Mouse (Mus musculus): ENCODE data around the gene Adgrg1.

Adgrg1 gene

DNA sequence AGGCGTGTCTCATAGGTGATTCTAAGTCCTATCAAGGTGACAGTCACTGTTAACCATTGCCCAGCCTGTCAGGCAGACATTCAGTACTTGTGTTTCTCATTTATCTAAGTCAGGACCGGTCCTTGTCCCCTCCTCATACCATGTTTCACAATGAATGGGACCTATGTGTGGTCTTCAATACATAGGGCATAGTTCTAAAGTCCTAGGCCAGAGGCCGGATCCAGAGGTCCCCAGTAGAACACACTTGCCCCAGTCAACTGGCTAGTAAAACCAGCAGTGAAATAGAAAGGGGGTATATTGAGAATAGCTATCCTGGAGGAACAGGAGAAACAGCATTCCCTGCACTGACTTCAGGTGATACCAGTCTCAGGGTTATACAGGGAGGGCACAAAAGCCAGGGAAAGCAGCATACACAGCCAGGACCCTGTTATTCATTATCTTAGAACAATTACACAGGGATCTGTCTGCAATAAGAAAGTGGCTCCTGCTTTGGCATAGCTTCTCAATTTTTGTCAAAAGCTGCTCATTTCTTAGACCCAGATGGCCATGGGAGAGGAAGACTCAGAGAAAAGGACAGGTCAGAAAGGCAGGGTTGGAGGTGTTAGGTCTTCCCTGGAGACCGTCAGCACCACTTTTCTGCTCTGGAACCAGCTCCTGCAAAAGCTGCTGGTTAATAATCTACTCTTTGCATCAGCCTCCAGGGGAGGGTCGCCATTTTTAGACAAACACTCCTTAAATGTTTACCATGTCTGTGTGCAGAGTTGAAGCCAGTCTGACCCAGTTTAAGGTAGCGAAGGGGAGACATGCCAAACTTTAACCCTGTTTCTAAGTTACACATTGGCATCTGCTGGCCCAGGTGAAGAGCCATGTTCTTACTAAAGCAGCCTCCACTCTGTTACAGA, 67.6 kb downstream of the Adgrg1 start:
- no peak for DNase-seq

DNA sequence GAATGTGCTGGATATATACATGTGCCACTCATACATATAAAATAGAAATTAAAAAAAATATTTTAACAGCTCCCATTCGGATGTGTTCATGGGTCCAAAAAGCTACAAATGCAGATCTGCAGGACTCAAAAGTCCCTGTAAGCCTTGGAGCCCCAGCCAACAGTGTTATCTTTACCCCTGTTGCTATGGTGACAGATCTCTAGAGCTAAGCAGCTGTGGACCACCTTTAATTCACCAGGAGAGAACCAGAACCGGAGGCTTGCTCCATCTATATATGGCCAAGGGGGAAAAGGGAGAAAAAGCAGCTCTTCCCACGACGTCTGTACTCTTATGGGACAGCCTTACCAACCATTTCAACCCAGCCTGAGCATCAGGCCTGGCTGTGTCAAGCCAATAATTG, 70.3 kb downstream of the Adgrg1 start:
- DNase-seq: no peak

DNA sequence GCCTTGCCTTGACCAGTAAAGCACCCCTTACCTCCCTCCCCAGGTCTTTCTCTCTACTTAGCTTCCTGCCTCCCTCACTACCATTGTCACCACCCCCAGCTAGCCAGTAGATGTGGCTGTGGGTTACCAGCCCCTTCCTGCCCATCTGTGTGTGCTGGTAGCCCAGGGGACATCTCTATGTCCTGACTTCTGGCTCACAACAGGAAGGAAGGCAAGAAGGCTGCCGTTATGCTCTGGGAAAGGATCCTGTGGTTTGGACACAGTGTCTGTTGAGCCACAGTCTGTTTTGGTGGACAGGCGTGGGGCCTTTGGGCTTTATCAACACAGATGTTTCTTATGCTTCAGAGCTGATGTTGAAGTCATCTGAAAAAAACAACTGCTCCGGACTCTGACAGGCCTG, 72.4 kb downstream of the Adgrg1 start:
- DNase-seq: no peak

DNA sequence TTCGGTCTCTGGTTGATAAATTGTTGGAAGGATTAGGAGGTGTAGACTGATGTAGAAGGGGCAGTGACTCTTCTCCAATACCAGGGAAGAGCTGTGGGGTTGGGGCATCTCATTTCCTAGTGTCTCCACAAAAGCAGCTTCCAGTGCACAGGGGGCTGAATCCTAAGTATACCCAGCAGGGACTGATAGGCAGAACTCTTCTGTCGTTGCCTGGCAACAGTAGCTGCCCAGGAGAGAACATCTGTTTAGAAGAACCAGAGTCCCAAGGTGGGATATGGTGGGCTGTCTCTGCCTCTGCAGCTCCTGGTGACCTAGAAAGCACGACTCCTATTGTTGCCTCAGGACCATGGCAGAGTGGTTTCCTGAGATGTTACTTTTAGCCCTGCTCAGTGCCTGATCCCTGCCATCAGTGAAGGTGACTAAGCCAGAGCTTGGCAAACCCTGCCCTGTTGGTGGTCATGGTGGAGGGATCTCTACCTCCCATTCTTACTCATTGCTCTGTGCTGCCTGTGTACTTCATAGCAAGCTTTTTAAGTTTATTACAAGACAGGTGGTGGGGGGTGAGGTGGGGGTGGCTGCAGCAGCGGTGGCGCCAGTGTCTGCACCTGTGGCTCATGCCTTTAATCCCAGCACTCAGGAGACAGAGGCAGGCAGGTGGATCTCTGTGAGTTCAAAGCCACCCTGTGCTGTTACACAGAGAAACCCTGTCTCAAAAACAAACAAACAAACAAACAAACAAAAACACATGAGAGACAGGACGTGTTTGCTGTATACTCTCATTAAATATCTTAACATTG, 73.5 kb downstream of the Adgrg1 start:
- no peak for DNase-seq

DNA sequence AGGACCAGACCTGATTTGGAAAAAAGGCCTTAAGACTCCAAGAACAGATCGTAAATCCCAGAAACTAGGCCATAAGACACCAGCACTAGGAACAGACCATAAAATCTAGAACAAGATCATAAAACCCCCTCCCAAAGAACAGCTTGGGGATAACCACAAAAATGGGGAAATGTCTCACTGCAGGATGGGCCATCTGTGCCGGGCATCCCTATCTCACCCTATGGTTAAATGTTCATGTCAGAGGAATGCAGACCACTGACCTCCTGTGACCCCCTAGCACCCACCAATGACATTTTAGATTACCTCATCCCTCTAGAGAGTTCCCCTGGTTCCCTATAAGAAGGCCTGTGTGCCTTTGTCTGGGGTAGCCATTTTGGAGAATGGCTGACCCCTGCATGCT, 75.1 kb downstream of the Adgrg1 start:
- DNase-seq: no peak

DNA sequence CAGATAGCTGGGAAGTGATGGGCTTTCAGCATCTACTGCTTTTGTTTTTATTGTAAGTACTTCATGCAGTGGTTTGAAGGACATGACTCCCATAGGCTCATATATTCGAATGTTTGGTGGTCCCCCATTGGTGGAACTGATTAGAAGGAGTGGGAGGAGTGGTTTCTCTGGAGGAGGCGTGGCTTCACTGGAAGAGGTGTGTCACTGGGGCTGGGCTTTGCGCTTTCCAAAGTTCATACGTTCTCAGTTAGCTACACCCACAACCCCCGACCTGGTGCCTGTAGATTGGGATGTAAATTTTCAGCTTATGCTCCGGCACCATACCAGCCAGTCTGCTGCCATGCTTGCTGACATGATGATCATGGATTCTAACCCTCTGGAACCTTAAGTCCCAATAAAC, 79.9 kb downstream of the Adgrg1 start:
- DNase-seq: no peak

DNA sequence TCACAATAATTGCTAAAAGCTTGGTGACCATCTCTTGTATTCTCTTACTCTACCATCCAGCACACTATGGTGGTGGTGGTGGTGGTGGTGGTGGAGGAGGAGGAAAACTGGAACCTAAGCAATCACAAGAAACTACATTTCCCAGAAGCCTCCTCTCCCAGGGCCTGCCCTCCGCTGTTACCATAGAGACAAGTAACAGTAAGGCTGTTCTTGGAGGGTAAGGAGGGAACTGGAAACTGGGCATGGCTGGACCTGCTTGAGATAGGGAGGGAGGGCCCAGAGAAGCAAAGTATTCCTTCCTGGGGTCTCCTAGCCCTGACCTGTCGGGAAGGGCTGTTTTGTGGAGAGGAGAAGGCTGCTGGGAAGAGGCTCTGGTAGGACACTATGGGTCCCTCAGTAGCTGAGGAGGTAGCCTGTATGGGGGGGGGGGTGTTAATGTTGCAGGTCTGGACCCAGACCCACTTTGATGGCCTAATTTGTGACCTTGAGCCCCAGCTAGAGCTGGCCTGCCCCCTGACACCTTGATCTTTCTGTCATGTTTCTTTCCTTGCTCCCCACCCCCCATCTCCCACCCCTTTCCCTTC, 80.5 kb downstream of the Adgrg1 start, which contains the start of gene Drc7:
Drc7 (plus strand) TSS at position 177 of the 584 bp plus-strand sequence.
- no peak for DNase-seq

DNA sequence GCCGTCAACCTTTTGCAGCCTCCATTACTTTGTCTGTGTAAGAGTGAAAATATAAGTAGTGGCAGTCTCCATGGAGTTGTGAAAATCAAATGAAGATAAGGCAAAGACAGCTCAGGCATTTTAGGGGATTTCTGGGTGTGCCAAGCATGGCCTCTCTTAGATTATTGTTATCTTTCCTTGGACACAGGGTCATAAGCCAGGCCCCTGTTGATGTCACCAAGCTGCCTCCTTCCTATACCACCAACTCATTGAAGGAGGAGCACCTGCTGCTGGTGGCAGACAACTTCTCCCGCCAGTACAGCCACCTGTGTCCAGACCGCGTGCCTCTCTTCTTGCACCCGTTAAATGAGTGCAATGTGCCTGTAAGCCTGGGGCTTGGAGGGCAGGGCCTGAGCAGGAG, 81.9 kb downstream of the Adgrg1 start:
- no peak for DNase-seq

DNA sequence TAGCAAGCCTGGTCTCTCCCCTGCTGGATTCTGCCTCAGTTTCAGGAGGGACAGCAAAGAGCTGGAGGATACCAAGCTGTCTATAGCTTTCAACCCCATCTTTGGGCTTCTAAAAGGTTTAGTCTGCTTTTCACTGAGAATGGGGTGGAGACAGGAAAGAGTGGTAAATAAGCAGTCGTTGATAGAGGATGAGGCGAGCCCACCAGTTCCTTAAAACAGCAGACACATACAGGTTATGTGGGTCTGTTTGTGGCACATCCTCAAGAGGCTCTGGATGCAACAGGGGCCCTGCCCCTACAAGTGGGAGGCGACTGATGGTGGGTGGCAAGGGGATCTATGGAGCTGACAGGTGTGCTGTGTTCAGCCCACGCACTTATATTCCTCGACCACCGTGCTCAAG, 84.1 kb downstream of the Adgrg1 start:
- no peak for DNase-seq

DNA sequence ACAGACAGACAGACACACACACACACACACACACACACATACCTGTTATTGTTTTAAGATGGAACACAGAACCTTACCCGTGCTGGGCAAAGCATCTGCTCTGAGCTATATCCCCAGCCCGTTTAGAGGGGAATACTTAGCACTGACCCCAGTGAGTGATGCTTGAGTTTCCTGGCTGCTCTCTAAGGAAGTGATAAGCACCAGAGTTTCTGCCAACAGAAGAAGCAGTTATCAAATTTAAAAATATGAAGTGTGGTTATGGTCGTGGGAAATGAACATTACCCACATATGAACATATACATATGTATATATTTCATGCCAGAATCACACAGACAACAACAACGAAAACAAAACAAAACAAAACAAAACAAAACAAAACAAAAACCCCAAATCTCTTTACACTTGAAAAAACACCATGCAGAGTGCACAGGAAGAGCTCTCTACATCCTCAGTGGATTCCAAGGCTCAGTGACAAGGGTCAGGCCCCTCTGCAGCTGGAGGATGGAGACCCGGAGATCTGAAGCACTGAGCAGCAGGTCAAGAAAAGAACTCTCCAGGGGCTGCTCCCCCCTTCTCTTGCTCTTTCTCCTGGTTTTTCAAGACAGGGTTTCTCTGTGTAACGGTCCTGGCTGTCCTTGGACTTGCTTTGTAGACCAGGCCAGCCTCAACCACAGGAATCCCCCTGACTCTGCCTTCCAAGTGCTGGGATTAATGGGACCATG, 85.4 kb downstream of the Adgrg1 start:
- DNase-seq: no peak
